Mouse (Mus musculus) thymus, adult 2 months (tissue): ENCODE data around the gene Ms4a15.

Experiments
- CTCF ChIP-seq: fragments of 200-500 bp; IDR thresholded peaks from 2 replicates; pipeline ENCODE4 v1.5.1; 2012; ENCODE audit warnings: mild to moderate bottlenecking, control low read depth, low read length, moderate library complexity, borderline replicate concordance; ENCODE audit not compliant: control insufficient read depth, poor library complexity, insufficient read depth; ENCODE audit errors: extremely low read depth
- POLR2A ChIP-seq: fragments of 200-500 bp; IDR thresholded peaks from 2 replicates; pipeline ENCODE4 v1.6.1; 2012; ENCODE audit warnings: mild to moderate bottlenecking, low read length, control low read depth, moderate library complexity; ENCODE audit not compliant: control insufficient read depth, poor library complexity, insufficient read depth; ENCODE audit errors: extremely low read depth

DNA sequence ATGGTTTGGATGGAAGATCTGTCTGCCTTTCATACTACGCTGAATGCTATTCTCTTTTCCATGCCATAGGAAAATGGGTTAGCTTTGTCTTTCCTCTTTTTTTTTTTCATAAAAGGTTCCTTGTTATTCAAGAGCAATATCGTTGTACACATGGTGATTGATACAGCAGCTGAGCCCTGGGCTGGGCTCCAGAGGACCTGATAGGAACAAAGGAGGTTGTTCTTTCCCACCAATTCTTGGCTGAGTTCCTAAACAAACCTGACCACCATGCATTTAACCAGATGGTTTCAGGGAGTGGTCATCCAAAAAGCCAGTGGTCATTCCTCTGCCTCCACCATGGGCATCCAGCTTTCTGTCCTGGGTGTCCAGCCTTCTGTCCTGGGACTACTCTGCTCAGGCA, 24.2 kb upstream of the Ms4a15 start:
- TF ChIP-seq POLR2A = no peak
- no peak for TF ChIP-seq CTCF
